Mouse (Mus musculus) urinary bladder, adult 2 months (tissue): Measurements from ENCODE around the gene Grifin. TPM values are rescaled to one million over a fixed set of nuclear protein-coding genes. Genes with fewer than 3 reads are reported as not detected.

Experiments
- DNase-seq: peaks from one replicate; pipeline ENCODE4 v3.0.0; 2022; ENCODE audit warnings: low spot score
- polyA plus RNA-seq: library from polyadenylated mRNA; depleted of rRNA; stranded (reverse); fragments of >200 nt; gene quantifications from 2 replicates; pipeline ENCODE4 v1.2.3, GENCODE M21; 2012

The Grifin gene
- polyA plus RNA-seq, 1 experiment: not detected

- no peak for DNase-seq
Measured at GRCm38 (mm10) chr5:140589082-140589774, 24.4 kb upstream of the Grifin start.

- DNase-seq: no peak
Measured at GRCm38 (mm10) chr5:140583732-140584368, 19.0 kb upstream of the Grifin start.

GRCm38 (mm10) chr5:140582995-140583731 lies 18.3 kb upstream of the Grifin start:
- DNase-seq: no peak

- DNase-seq: no peak
Measured at GRCm38 (mm10) chr5:140581569-140581968, 16.7 kb upstream of the Grifin start.

- DNase-seq: no peak
Measured at GRCm38 (mm10) chr5:140579771-140580170, 14.9 kb upstream of the Grifin start.

GRCm38 (mm10) chr5:140579221-140579620 lies 14.3 kb upstream of the Grifin start:
- no peak for DNase-seq

- no peak for DNase-seq
Measured at GRCm38 (mm10) chr5:140575381-140575866, 10.6 kb upstream of the Grifin start.

GRCm38 (mm10) chr5:140572611-140573010 lies 7.7 kb upstream of the Grifin start:
- DNase-seq: no peak

GRCm38 (mm10) chr5:140571673-140572072 lies 6.8 kb upstream of the Grifin start:
- DNase-seq: no peak

- DNase-seq: no peak
Measured at GRCm38 (mm10) chr5:140571201-140571600, 6.3 kb upstream of the Grifin start.

- no peak for DNase-seq
Measured at GRCm38 (mm10) chr5:140570223-140570870, 5.5 kb upstream of the Grifin start.

- no peak for DNase-seq
Measured at GRCm38 (mm10) chr5:140569032-140569595, 4.2 kb upstream of the Grifin start.

- no peak for DNase-seq
Measured at GRCm38 (mm10) chr5:140568321-140568970, 3.6 kb upstream of the Grifin start.

- DNase-seq: no peak
Measured at GRCm38 (mm10) chr5:140567751-140568150, 2.9 kb upstream of the Grifin start.

GRCm38 (mm10) chr5:140567321-140567720 lies 2.5 kb upstream of the Grifin start:
- no peak for DNase-seq

- no peak for DNase-seq
Measured at GRCm38 (mm10) chr5:140566271-140566670, 1.4 kb upstream of the Grifin start.

- DNase-seq: peak; percentile 43
Measured at GRCm38 (mm10) chr5:140565856-140566255, 985 bp upstream of the Grifin start.

GRCm38 (mm10) chr5:140565451-140565850 lies 580 bp upstream of the Grifin start:
- no peak for DNase-seq

GRCm38 (mm10) chr5:140562601-140563000 lies 2.3 kb downstream of the Grifin start:
- no peak for DNase-seq

GRCm38 (mm10) chr5:140556859-140557258 lies 8.0 kb downstream of the Grifin start:
- DNase-seq: no peak

- DNase-seq: no peak
Measured at GRCm38 (mm10) chr5:140553719-140554118, 11.2 kb downstream of the Grifin start.
